Comparison of ENCODE assay signal across 11 mouse cellular contexts in genomic region chr1:190690528-190691262, GRCm38 (mm10).
DNase-seq lines count a peak whose midpoint lies in the region; ATAC-seq and TF ChIP-seq lines count a peak whose summit lies in the region.
"Had no signal": no experiment of that assay in that cellular context is flagged by ENCODE, and none has a peak within 500 bp of the region (broad histone marks: within the 10 kb centered on the region; RNA-seq: fewer than 3 reads in every experiment).

No protein-coding gene starts in this region.

- DNase-seq in frontal cortex, postnatal 14 days (ENCODE audit: low spot score in 2 of 2): no peak
- DNase-seq in layer of hippocampus, adult 2 months (ENCODE audit: low spot score in 2 of 2): no peak
- DNase-seq in layer of hippocampus, adult 9-10 months (ENCODE audit: low spot score): no peak
- DNase-seq in adrenal gland, postnatal 25 days: peak; percentile 59
- no peak for DNase-seq in embryo, embryonic 10.5 days (ENCODE audit: low spot score)
- no peak for DNase-seq in urinary bladder, adult 2 months (ENCODE audit: low spot score)
- DNase-seq: heart, adult 11 months; kidney, postnatal 36 days had no signal

- H3K9me3 ChIP-seq in midbrain, embryonic 16.5 days (replicated peaks; ENCODE audit: control insufficient read depth, low read length, poor library complexity, severe bottlenecking): no peaks in the 10 kb centered on the region
- H3K9me3 ChIP-seq: embryonic facial prominence, embryonic 10.5 days had no signal

- H3K27ac ChIP-seq in layer of hippocampus, adult 2 months: peak overlapping the region; percentile 86
- no peak overlapping the region; the same call in 1 of the 2 replicates for H3K27ac ChIP-seq in midbrain, embryonic 16.5 days (ENCODE audit: low read length)
- H3K27ac ChIP-seq: embryonic facial prominence, embryonic 10.5 days had no signal

- ATAC-seq in frontal cortex, adult (ENCODE audit: low TSS enrichment): peak; percentile 79
- ATAC-seq in midbrain, embryonic 16.5 days: 0 out of 2 replicates have a peak, but pooled peaks have one; percentile 45

- peak overlapping the region; percentile 39 for H3K4me3 ChIP-seq in layer of hippocampus, adult 2 months
- no peak overlapping the region for H3K4me3 ChIP-seq in midbrain, embryonic 16.5 days (ENCODE audit: low read depth, low read length)
- H3K4me3 ChIP-seq: embryonic facial prominence, embryonic 10.5 days had no signal

- WGBS in midbrain, embryonic 16.5 days: 73% methylated on average over 29 of the region's 29 CpGs

- peak overlapping the region; percentile 36; the same call in 1 of the 2 replicates for H3K9ac ChIP-seq in midbrain, embryonic 16.5 days (ENCODE audit: low read depth, low read length)

- peaks cover 4% of the 10 kb centered on the region; the same call in 1 of the 2 replicates for H3K4me1 ChIP-seq in midbrain, embryonic 16.5 days (ENCODE audit: control insufficient read depth, insufficient read depth, low read length)
- H3K4me1 ChIP-seq: embryonic facial prominence, embryonic 10.5 days had no signal

- H3K4me2 ChIP-seq in midbrain, embryonic 16.5 days (ENCODE audit: low read length): peak overlapping the region; percentile 12; the same call in 1 of the 2 replicates

- no peak for TF ChIP-seq CTCF in layer of hippocampus, adult 2 months (conservative IDR thresholded peaks at IDR 0.05)

- no peaks in the 10 kb centered on the region for H3K27me3 ChIP-seq in midbrain, embryonic 16.5 days (ENCODE audit: control insufficient read depth, insufficient read depth, low read depth, low read length)

- H3K36me3 ChIP-seq in midbrain, embryonic 16.5 days (ENCODE audit: control insufficient read depth, insufficient read depth, low read length): no peaks in the 10 kb centered on the region
- H3K36me3 ChIP-seq: embryonic facial prominence, embryonic 10.5 days had no signal
